Comparison of ENCODE assay signal across 8 mouse cellular contexts in the genomic region with DNA sequence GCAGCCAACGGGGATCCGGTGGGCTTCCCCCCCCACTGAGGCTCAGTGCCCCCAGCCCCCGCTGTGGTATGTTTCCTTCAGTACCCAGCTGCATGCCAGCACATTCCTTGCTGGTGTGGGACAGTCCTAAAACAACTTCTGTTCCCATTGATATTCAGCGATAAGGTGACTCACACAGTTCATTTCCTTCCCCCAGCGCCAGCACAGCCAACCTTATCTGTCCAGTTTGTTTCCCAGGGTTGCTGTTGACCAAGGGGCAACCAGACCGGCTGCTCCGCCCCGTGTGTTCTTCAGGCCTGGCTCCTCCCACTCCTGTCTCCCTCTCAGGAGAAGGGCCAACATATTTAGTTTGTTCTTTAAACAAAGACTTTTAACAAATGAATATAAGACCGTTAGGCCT. TPM values are rescaled to one million over a fixed set of nuclear protein-coding genes. Genes with fewer than 3 reads are reported as not detected.
DNase-seq lines count a peak whose midpoint lies in the region; ATAC-seq lines count a peak whose summit lies in the region.

No protein-coding gene starts in this region.

- no peak overlapping the region for H3K9ac ChIP-seq in forebrain, embryonic 14.5 days (ENCODE audit: low read length)
- H3K9ac ChIP-seq in kidney, embryonic 15.5 days, result no peak overlapping the region
- no peak overlapping the region for H3K9ac ChIP-seq in forebrain, embryonic 11.5 days (ENCODE audit: low read length)
- no peak overlapping the region for H3K9ac ChIP-seq in forebrain, embryonic 15.5 days (replicated peaks)

- DNase-seq in forebrain, embryonic 10.5 days (ENCODE audit: extremely low spot score, low spot score), result no peak
- no peak for DNase-seq in forebrain, embryonic 14.5 days (ENCODE audit: low spot score)
- DNase-seq in heart, adult 18-20 months, result peak; percentile 78 to 89
- DNase-seq in lung, postnatal 36 days, result peak; percentile 90
- DNase-seq in forebrain, embryonic 11.5 days (ENCODE audit: low spot score), result no peak
- no peak for DNase-seq in right cerebral cortex, postnatal 36 days (ENCODE audit: low spot score in 2 of 2)

- H3K27me3 ChIP-seq in forebrain, embryonic 10.5 days (ENCODE audit: poor library complexity, severe bottlenecking), result no peaks in the 10 kb centered on the region
- no peaks in the 10 kb centered on the region for H3K27me3 ChIP-seq in forebrain, embryonic 14.5 days (replicated peaks; ENCODE audit: control insufficient read depth, insufficient read depth, low read length)
- no peaks in the 10 kb centered on the region for H3K27me3 ChIP-seq in kidney, embryonic 15.5 days
- H3K27me3 ChIP-seq in forebrain, embryonic 11.5 days (ENCODE audit: control insufficient read depth, insufficient read depth, low read length), result no peaks in the 10 kb centered on the region
- H3K27me3 ChIP-seq in forebrain, embryonic 15.5 days, result no peaks in the 10 kb centered on the region

- 85% methylated on average over 9 of the region's 9 CpGs for WGBS in forebrain, embryonic 10.5 days
- 75% methylated on average over 9 of the region's 9 CpGs for WGBS in forebrain, embryonic 14.5 days
- WGBS in kidney, embryonic 15.5 days, result 44% methylated on average over 9 of the region's 9 CpGs
- WGBS in forebrain, embryonic 11.5 days, result 76% methylated on average over 9 of the region's 9 CpGs
- WGBS in forebrain, embryonic 15.5 days, result 70% methylated on average over 9 of the region's 9 CpGs

- H3K4me2 ChIP-seq in forebrain, embryonic 14.5 days (ENCODE audit: low read length), result no peak overlapping the region
- no peak overlapping the region for H3K4me2 ChIP-seq in kidney, embryonic 15.5 days
- no peak overlapping the region for H3K4me2 ChIP-seq in forebrain, embryonic 11.5 days (ENCODE audit: low read depth, low read length, severe bottlenecking)
- H3K4me2 ChIP-seq in forebrain, embryonic 15.5 days (replicated peaks), result no peak overlapping the region

- no peaks in the 10 kb centered on the region for H3K9me3 ChIP-seq in forebrain, embryonic 10.5 days
- H3K9me3 ChIP-seq in forebrain, embryonic 14.5 days (replicated peaks; ENCODE audit: control insufficient read depth, low read length), result no peaks in the 10 kb centered on the region
- H3K9me3 ChIP-seq in kidney, embryonic 15.5 days (replicated peaks), result no peaks in the 10 kb centered on the region
- no peaks in the 10 kb centered on the region for H3K9me3 ChIP-seq in forebrain, embryonic 11.5 days (ENCODE audit: control insufficient read depth, low read length)
- H3K9me3 ChIP-seq in forebrain, embryonic 15.5 days, result no peaks in the 10 kb centered on the region

- peaks cover 8% of the 10 kb centered on the region; the same call in 1 of the 2 replicates for H3K4me1 ChIP-seq in forebrain, embryonic 10.5 days
- H3K4me1 ChIP-seq in forebrain, embryonic 14.5 days (ENCODE audit: control insufficient read depth, insufficient read depth, low read length), result peaks cover 5% of the 10 kb centered on the region
- peaks cover 22% of the 10 kb centered on the region for H3K4me1 ChIP-seq in kidney, embryonic 15.5 days
- H3K4me1 ChIP-seq in forebrain, embryonic 11.5 days (replicated peaks; ENCODE audit: control insufficient read depth, insufficient read depth, low read length), result no peaks in the 10 kb centered on the region
- peaks cover 17% of the 10 kb centered on the region for H3K4me1 ChIP-seq in forebrain, embryonic 15.5 days

- ATAC-seq in forebrain, embryonic 14.5 days, result no peak
- peak; percentile 75 for ATAC-seq in kidney, embryonic 15.5 days (replicated peaks; ENCODE audit: low FRiP score)
- no peak for ATAC-seq in forebrain, embryonic 11.5 days (replicated peaks; ENCODE audit: low FRiP score)
- no peak for ATAC-seq in forebrain, embryonic 15.5 days (replicated peaks)

- no peak overlapping the region for H3K4me3 ChIP-seq in forebrain, embryonic 10.5 days
- H3K4me3 ChIP-seq in forebrain, embryonic 14.5 days (ENCODE audit: low read depth, low read length), result no peak overlapping the region
- no peak overlapping the region for H3K4me3 ChIP-seq in kidney, embryonic 15.5 days (replicated peaks)
- no peak overlapping the region for H3K4me3 ChIP-seq in forebrain, embryonic 11.5 days (ENCODE audit: low read depth, low read length)
- no peak overlapping the region for H3K4me3 ChIP-seq in forebrain, embryonic 15.5 days

- H3K27ac ChIP-seq in forebrain, embryonic 10.5 days, result peak overlapping the region; percentile 35
- H3K27ac ChIP-seq in forebrain, embryonic 14.5 days (ENCODE audit: low read depth, low read length), result no peak overlapping the region
- H3K27ac ChIP-seq in kidney, embryonic 15.5 days, result peak overlapping the region; percentile 78
- H3K27ac ChIP-seq in forebrain, embryonic 11.5 days (ENCODE audit: low read depth, low read length), result no peak overlapping the region
- H3K27ac ChIP-seq in forebrain, embryonic 15.5 days (replicated peaks), result no peak overlapping the region

- H3K36me3 ChIP-seq in forebrain, embryonic 10.5 days (replicated peaks), result peaks cover 33% of the 10 kb centered on the region
- H3K36me3 ChIP-seq in forebrain, embryonic 14.5 days (ENCODE audit: control insufficient read depth, insufficient read depth, low read length), result no peaks in the 10 kb centered on the region
- H3K36me3 ChIP-seq in kidney, embryonic 15.5 days, result peaks cover 74% of the 10 kb centered on the region
- no peaks in the 10 kb centered on the region for H3K36me3 ChIP-seq in forebrain, embryonic 11.5 days (ENCODE audit: control insufficient read depth, insufficient read depth, low read length)
- H3K36me3 ChIP-seq in forebrain, embryonic 15.5 days, result no peaks in the 10 kb centered on the region

RNA-seq across cellular contexts. Expression of a gene that starts 54.7 kb away (rescaled TPM):
- polyA plus RNA-seq in forebrain, embryonic 10.5 days (2016; fragmentation: Nextera tagmentation; extraction: Ambion mirVana), result 57.5 and 59.0 TPM in 2 replicates
- polyA plus RNA-seq in forebrain, embryonic 14.5 days (2014; fragmentation: Nextera tagmentation; extraction: Ambion mirVana), result 63.9 and 70.5 TPM in 2 replicates
- total RNA-seq in heart, adult 18-20 months (2021), result 100 to 1,000 TPM in 1 of 2 experiments, 10 to 100 TPM in 1; 92.9 to 112 TPM
- 83.0 and 84.2 TPM in 2 replicates for polyA plus RNA-seq in kidney, embryonic 15.5 days (2015; fragmentation: Nextera tagmentation; extraction: Ambion mirVana)
- polyA plus RNA-seq in forebrain, embryonic 11.5 days (2014; fragmentation: Nextera tagmentation; extraction: Ambion mirVana), result 43.1 and 46.0 TPM in 2 replicates
- polyA plus RNA-seq in forebrain, embryonic 15.5 days (2015; fragmentation: Nextera tagmentation; extraction: Ambion mirVana), result 65.8 and 69.9 TPM in 2 replicates

Comparison
In these comparisons a context has a peak if more than half of its experiments do, and no peak if none do; other contexts are left out.
1. H3K27ac ChIP-seq: peak in forebrain, embryonic 10.5 days (single experiment) and kidney, embryonic 15.5 days (single experiment); none in forebrain, embryonic 14.5 days (single experiment), forebrain, embryonic 11.5 days (single experiment) and forebrain, embryonic 15.5 days (single experiment).
2. DNase-seq: peak in heart, adult 18-20 months (2 of 2) and lung, postnatal 36 days (single experiment); none in forebrain, embryonic 10.5 days (single experiment), forebrain, embryonic 14.5 days (single experiment), forebrain, embryonic 11.5 days (single experiment) and right cerebral cortex, postnatal 36 days (0 of 2).